Comparison of ENCODE assay signal across 10 mouse cellular contexts in genomic region chr1:156470557-156470956, GRCm38 (mm10). TPM values are rescaled to one million over a fixed set of nuclear protein-coding genes. Genes with fewer than 3 reads are reported as not detected.
DNase-seq lines count a peak whose midpoint lies in the region; ATAC-seq and TF ChIP-seq lines count a peak whose summit lies in the region.
"Had no signal": no experiment of that assay in that cellular context is flagged by ENCODE, and none has a peak within 500 bp of the region (broad histone marks: within the 10 kb centered on the region; RNA-seq: fewer than 3 reads in every experiment).

No protein-coding gene starts in this region.

- no peak overlapping the region for H3K9ac ChIP-seq in kidney, embryonic 14.5 days (ENCODE audit: low read depth, low read length)
- no peak overlapping the region for H3K9ac ChIP-seq in kidney, embryonic 15.5 days
- H3K9ac ChIP-seq: hindbrain, embryonic 12.5 days had no signal

- TF ChIP-seq POLR2A in bone marrow, adult 2 months (IDR thresholded peaks at IDR 0.05; ENCODE audit: borderline replicate concordance, control insufficient read depth, low read depth, low read length) = no peak

- peaks cover 13% of the 10 kb centered on the region for H3K36me3 ChIP-seq in kidney, embryonic 14.5 days (ENCODE audit: control insufficient read depth, insufficient read depth, low read length)
- H3K36me3 ChIP-seq in kidney, embryonic 15.5 days = peaks cover 13% of the 10 kb centered on the region

- 38% methylated on average over 7 of the region's 7 CpGs for WGBS in kidney, embryonic 14.5 days
- WGBS in bone marrow, adult 2 months = 62% methylated on average over 7 of the region's 7 CpGs
- WGBS in kidney, embryonic 15.5 days = 40% methylated on average over 7 of the region's 7 CpGs

- H3K4me2 ChIP-seq in kidney, embryonic 14.5 days (replicated peaks; ENCODE audit: low read depth, low read length) = no peak overlapping the region
- H3K4me2 ChIP-seq in kidney, embryonic 15.5 days = peak overlapping the region; percentile 6; the same call in 1 of the 2 replicates
- H3K4me2 ChIP-seq: hindbrain, embryonic 12.5 days had no signal

- peak; percentile 34; the same call in 1 of the 2 replicates for ATAC-seq in kidney, embryonic 14.5 days (ENCODE audit: low FRiP score, low TSS enrichment)
- 0 out of 2 replicates have a peak, but pooled peaks have one; percentile 20 for ATAC-seq in kidney, embryonic 15.5 days (replicated peaks; ENCODE audit: low FRiP score)
- ATAC-seq: Patski had no signal

- TF ChIP-seq CTCF in bone marrow, adult 2 months (IDR thresholded peaks at IDR 0.05; ENCODE audit: control insufficient read depth, insufficient read depth, low read length) = no peak

- DNase-seq in kidney, postnatal 14 days = no peak
- DNase-seq in lung, postnatal 36 days = peak; percentile 29
- DNase-seq in left cerebral cortex, adult 11 months (ENCODE audit: low spot score) = no peak
- no peak for DNase-seq in spleen, postnatal 4 days (ENCODE audit: low spot score in 2 of 2)
- DNase-seq: adrenal gland, adult 8-10 months had no signal

- no peaks in the 10 kb centered on the region for H3K27me3 ChIP-seq in kidney, embryonic 14.5 days (ENCODE audit: control insufficient read depth, insufficient read depth, low read length)
- no peaks in the 10 kb centered on the region for H3K27me3 ChIP-seq in kidney, embryonic 15.5 days
- H3K27me3 ChIP-seq: hindbrain, embryonic 12.5 days; Patski had no signal

- H3K4me1 ChIP-seq in kidney, embryonic 14.5 days (ENCODE audit: control insufficient read depth, insufficient read depth, low read length) = peaks cover 15% of the 10 kb centered on the region; the same call in 1 of the 2 replicates
- H3K4me1 ChIP-seq in bone marrow, adult 2 months (ENCODE audit: control insufficient read depth, insufficient read depth, low read length) = peaks cover 4% of the 10 kb centered on the region; the same call in 1 of the 2 replicates
- H3K4me1 ChIP-seq in kidney, embryonic 15.5 days = peaks cover 41% of the 10 kb centered on the region

- no peak overlapping the region for H3K27ac ChIP-seq in kidney, embryonic 14.5 days (ENCODE audit: low read depth, low read length)
- peak overlapping the region; percentile 5; the same call in 1 of the 2 replicates for H3K27ac ChIP-seq in bone marrow, adult 2 months (ENCODE audit: control insufficient read depth, insufficient read depth, low read depth, low read length, poor library complexity)
- 0 out of 2 replicates have a peak overlapping the region, but pooled peaks have one; percentile 28 for H3K27ac ChIP-seq in kidney, embryonic 15.5 days
- H3K27ac ChIP-seq: hindbrain, embryonic 12.5 days had no signal

- H3K9me3 ChIP-seq in kidney, embryonic 14.5 days (ENCODE audit: control insufficient read depth, low read length) = no peaks in the 10 kb centered on the region
- peaks cover 4% of the 10 kb centered on the region; the same call in 1 of the 2 replicates for H3K9me3 ChIP-seq in kidney, embryonic 15.5 days (replicated peaks)

- H3K4me3 ChIP-seq in kidney, embryonic 14.5 days (ENCODE audit: low read length) = no peak overlapping the region
- no peak overlapping the region for H3K4me3 ChIP-seq in bone marrow, adult 2 months (replicated peaks; ENCODE audit: control insufficient read depth, low read depth, low read length)
- H3K4me3 ChIP-seq in kidney, embryonic 15.5 days (replicated peaks) = no peak overlapping the region
- H3K4me3 ChIP-seq: hindbrain, embryonic 12.5 days had no signal

RNA-seq across cellular contexts. Expression of gene Soat1, which starts 3.6 kb away (rescaled TPM):
- polyA plus RNA-seq in kidney, embryonic 14.5 days (2014; fragmentation: Nextera tagmentation; extraction: Ambion mirVana) = 43.7 and 54.0 TPM in 2 replicates
- polyA plus RNA-seq in bone marrow, adult 2 months (2011; ENCODE audit: insufficient read depth, insufficient read length, low replicate concordance, missing spikeins) = 4.2 and 14.6 TPM in 2 replicates
- polyA plus RNA-seq in kidney, embryonic 15.5 days (2015; fragmentation: Nextera tagmentation; extraction: Ambion mirVana) = 40.2 and 52.1 TPM in 2 replicates

RNA-seq across cellular contexts. Expression of gene Axdnd1, which starts 49.6 kb away (rescaled TPM):
- 0.29 and 1.8 TPM in 2 replicates for polyA plus RNA-seq in kidney, embryonic 14.5 days (2014; fragmentation: Nextera tagmentation; extraction: Ambion mirVana)
- 0.56 and 1.6 TPM in 2 replicates for polyA plus RNA-seq in bone marrow, adult 2 months (2011; ENCODE audit: insufficient read depth, insufficient read length, low replicate concordance, missing spikeins)
- polyA plus RNA-seq in kidney, embryonic 15.5 days (2015; fragmentation: Nextera tagmentation; extraction: Ambion mirVana) = 0.22 and 0.67 TPM in 2 replicates

RNA-seq across cellular contexts. Expression of gene Gm10031, which starts 53.3 kb away (rescaled TPM):
- 0.66 and 0.88 TPM in 2 replicates for polyA plus RNA-seq in kidney, embryonic 14.5 days (2014; fragmentation: Nextera tagmentation; extraction: Ambion mirVana)
- 1.2 and 2.5 TPM in 2 replicates for polyA plus RNA-seq in bone marrow, adult 2 months (2011; ENCODE audit: insufficient read depth, insufficient read length, low replicate concordance, missing spikeins)
- 0.42 and 0.72 TPM in 2 replicates for polyA plus RNA-seq in kidney, embryonic 15.5 days (2015; fragmentation: Nextera tagmentation; extraction: Ambion mirVana)
